Mouse (Mus musculus) embryonic fibroblast, embryonic 13.5 days (primary cell): ENCODE measurements around the gene Trim3.

Source experiments
- CTCF ChIP-seq: IDR thresholded peaks from 2 replicates; pipeline ENCODE4 v1.5.1; 2011; ENCODE audit warnings: mild to moderate bottlenecking, control low read depth, low read length, moderate library complexity, borderline replicate concordance; ENCODE audit not compliant: insufficient read depth
- POLR2A ChIP-seq: IDR thresholded peaks from 2 replicates; pipeline ENCODE4 v1.6.1; 2011; ENCODE audit warnings: low read depth, mild to moderate bottlenecking, control low read depth, low read length, moderate library complexity

- no peak for TF ChIP-seq POLR2A
- no peak for TF ChIP-seq CTCF
Observed at GRCm38 (mm10) chr7:105635726-105636125, 2.4 kb upstream of the Trim3 start.
